Mouse (Mus musculus): Measurements from ENCODE around the gene Vamp8.

Gene Vamp8

GRCm38 (mm10) chr6:72371147-72371546 lies 19.4 kb downstream of the Vamp8 start:
- no peak for DNase-seq

DNA sequence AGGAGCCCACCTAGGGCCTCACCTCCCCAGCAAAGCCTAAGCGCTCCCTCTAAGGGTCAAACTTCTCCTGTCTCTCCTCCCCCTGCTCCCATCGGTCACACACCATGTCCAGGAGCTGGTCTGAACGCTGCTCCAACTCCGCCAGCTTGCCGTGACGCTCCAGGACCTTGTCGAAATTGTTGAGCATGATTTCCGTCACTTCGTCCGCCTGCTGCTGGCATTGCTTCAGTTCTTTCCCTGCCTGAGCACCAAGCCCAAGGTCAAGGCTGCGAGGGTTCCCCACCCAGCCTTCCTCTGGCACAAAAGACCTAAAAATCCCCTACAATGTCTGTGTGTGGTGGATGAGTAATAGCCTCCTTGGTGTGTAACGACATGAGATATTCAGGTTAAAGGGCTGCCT lies 20.4 kb downstream of the Vamp8 start:
- DNase-seq: no peak

- no peak for DNase-seq
Observed at GRCm38 (mm10) chr6:72369557-72369956, 20.9 kb downstream of the Vamp8 start.

DNA sequence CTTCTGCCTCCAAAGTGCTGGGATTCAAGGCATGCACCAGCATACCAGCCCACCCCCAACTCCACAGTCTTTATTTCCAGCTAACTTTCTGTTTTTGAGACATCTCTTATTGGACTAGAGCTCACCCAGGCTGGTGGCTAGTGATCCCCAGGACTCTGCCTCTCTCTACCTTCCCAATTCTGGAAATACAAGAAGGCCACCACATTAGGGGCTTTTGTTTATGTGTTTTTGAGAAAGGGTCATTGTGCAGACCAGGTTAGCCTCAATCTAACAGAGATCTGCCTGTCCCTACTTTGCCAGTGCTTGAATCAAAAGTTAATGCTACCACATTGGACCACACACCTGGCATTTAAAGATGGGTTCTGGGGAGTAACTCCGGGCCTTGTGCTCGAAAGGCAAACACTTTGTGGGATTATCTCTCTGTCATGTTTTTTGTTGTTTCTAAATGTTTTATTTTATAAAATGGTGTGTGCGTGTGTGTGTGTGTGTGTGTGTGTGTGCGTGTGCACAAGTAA lies 23.0 kb downstream of the Vamp8 start:
- DNase-seq: no peak

- no peak for DNase-seq
Observed at GRCm38 (mm10) chr6:72366844-72367443, 23.6 kb downstream of the Vamp8 start, which contains the start of gene Rnf181. TSS of gene Rnf181 (minus strand) at chr6:72366956.

- no peak for DNase-seq
Observed at GRCm38 (mm10) chr6:72366304-72366703, 24.2 kb downstream of the Vamp8 start.

- DNase-seq: no peak
Observed at GRCm38 (mm10) chr6:72364985-72365384, 25.5 kb downstream of the Vamp8 start.

DNA sequence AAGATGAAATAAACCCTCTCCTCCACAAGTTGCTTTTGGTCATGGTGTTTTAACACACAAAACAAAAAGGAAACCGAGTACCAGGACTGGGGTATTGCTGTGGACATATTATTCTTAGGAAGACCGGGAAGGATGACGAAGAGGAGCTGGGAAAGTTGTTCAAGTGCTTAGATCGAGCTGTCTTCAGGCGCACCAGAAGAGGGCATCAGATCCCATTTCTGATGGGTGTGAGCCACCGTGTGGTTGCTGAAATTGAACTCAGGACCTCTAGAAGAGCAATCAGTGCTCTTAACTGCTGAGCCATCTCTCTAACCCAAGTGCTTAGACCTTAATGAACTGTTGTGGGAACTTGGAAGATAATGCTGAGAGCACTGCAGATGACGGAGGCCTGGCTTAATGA lies 26.5 kb downstream of the Vamp8 start:
- DNase-seq: no peak

GRCm38 (mm10) chr6:72362132-72363028 lies 28.1 kb downstream of the Vamp8 start:
- peak; percentile 94 to 96 for DNase-seq

GRCm38 (mm10) chr6:72361121-72361551 lies 29.4 kb downstream of the Vamp8 start:
- no peak for DNase-seq

GRCm38 (mm10) chr6:72360599-72360935 lies 29.9 kb downstream of the Vamp8 start:
- DNase-seq: no peak

GRCm38 (mm10) chr6:72359891-72360598 lies 30.5 kb downstream of the Vamp8 start:
- no peak for DNase-seq

DNA sequence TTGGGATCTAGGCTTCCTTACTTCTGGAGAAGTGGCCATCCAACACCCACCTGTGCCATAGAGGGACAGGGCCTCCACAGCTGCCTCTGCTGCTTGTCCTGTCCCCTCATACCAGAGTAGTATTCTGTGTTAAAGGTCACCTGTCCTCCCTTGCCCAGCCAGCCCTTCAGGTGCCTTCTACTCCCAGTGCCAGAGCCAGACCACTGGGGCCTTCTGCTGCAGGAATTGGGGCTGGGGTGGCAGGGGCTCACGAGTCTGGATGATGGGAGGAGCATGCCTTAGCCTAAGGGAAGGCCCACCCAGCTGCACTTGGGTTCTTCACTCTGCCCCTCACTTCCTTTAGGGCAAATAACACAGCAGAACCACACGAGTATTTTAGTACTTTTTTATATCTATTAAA lies 31.2 kb downstream of the Vamp8 start:
- DNase-seq: no peak

GRCm38 (mm10) chr6:72358086-72358764 lies 32.3 kb downstream of the Vamp8 start:
- no peak for DNase-seq

GRCm38 (mm10) chr6:72357164-72358079 lies 33.1 kb downstream of the Vamp8 start:
- DNase-seq: no peak

- DNase-seq: no peak
Observed at GRCm38 (mm10) chr6:72356001-72356532, 34.4 kb downstream of the Vamp8 start.

- peak; percentile 40 to 58 for DNase-seq
Observed at GRCm38 (mm10) chr6:72355066-72355911, 35.2 kb downstream of the Vamp8 start, which contains the start of gene Tmem150a. TSS of gene Tmem150a (plus strand) at chr6:72355447.

DNA sequence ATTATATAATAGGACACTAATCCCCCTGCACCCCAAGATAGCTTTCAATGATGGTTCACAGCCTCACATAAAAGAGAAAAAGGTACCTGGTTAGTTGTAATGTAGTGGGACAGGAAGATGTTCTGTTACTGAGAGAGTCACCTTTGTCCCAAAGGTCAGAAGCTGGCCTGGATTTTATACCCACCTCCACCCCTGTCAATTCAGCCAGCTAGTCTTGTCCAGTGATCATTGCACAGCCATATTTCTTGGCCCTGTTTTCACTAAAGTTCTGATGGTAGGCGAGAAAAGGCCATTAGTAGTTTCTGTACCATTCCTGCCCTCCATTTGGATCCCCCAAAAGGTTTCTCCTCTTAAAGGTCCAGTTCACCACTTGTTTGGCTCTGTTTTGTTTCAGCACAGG lies 36.5 kb downstream of the Vamp8 start:
- DNase-seq: no peak

DNA sequence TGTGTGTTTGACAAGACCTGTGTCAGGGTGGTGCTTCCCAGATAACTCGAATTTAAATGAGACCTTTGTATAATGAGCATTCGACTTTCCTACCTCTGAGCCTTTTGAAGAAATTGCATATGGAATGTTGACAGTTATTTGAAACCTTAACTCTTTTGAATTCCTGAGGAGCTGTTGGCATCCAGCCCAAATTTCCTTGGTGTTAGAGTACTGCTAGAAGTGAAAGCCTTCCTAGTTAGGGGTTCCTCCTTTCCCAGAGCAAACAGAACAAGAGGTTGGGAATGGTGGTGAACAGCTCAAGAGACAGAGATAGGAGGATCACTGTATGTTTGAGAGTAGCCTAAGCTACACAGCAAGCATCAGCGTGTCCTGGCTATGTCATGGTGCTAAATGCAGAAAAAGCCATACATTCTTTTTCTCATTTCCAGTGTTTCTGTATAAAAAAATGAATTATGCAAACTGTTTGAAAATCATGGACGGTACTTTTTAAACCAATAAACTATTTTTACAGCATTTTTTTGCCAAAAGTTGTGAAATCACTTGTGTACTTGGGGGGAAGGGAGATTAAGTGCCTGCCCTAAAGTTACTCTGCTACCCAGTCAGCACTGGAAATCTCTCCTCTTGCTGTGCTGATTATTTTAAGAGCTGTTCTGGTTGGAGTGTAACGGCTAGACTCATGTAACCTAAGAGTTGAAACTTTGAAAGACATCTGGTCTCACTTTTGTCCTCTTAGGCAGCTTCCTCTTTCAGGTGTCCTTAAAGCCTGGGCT lies 37.7 kb downstream of the Vamp8 start:
- DNase-seq: no peak

- DNase-seq: no peak
Observed at GRCm38 (mm10) chr6:72350214-72350613, 40.3 kb downstream of the Vamp8 start.
